Mouse (Mus musculus): ENCODE data around the gene Tjp2. TPM values are rescaled to one million over a fixed set of nuclear protein-coding genes. Genes with fewer than 3 reads are reported as not detected.

Tjp2 gene
- total and polyA plus RNA-seq, 3 experiments = 7.9 to 19.2 (median 16.1) TPM

- intact Hi-C loops (cut with DNase I) = no loop called here
- Histone ChIP-seq H3K79me2 (replicated peaks; ENCODE audit: control insufficient read depth, insufficient read depth, low read length) (no peaks in the 10 kb centered on the region), H3K9ac (ENCODE audit: low read depth, low read length) (no peak overlapping the region), H3K27me3 (ENCODE audit: control insufficient read depth, insufficient read depth, low read length) (no peaks in the 10 kb centered on the region), H3K4me1 (ENCODE audit: control insufficient read depth, insufficient read depth, low read length) (peaks cover 1% of the 10 kb centered on the region; the same call in 1 of the 2 replicates), H3K27ac (no peak overlapping the region), H3K4me3 (no peak overlapping the region), H3K36me3 (ENCODE audit: control insufficient read depth, insufficient read depth, low read length) (no peaks in the 10 kb centered on the region)
- no peak for DNase-seq
- TF ChIP-seq CTCF (IDR thresholded peaks at IDR 0.05) = no peak
- TF ChIP-seq EP300 (IDR thresholded peaks at IDR 0.05; ENCODE audit: insufficient read depth, low read depth, low read length) = no peak
- no peak for TF ChIP-seq POLR2A (IDR thresholded peaks at IDR 0.05; ENCODE audit: insufficient read depth, low read depth, low read length)
- 83% methylated on average over 7 of the region's 7 CpGs for WGBS
Observed at GRCm38 (mm10) chr19:24076536-24076935, 148.3 kb downstream of the Tjp2 start.

GRCm38 (mm10) chr19:24075927-24076326 lies 148.9 kb downstream of the Tjp2 start:
- peaks cover 1% of the 10 kb centered on the region; the same call in 1 of the 2 replicates for H3K4me1 ChIP-seq (ENCODE audit: control insufficient read depth, insufficient read depth, low read length)
- WGBS = 68% methylated on average over 8 of the region's 8 CpGs
- DNase-seq = no peak
- H3K27me3 ChIP-seq (ENCODE audit: control insufficient read depth, insufficient read depth, low read length) = no peaks in the 10 kb centered on the region
- H3K27ac ChIP-seq = no peak overlapping the region
- no peak overlapping the region for H3K9ac ChIP-seq (ENCODE audit: low read depth, low read length)
- no peaks in the 10 kb centered on the region for H3K79me2 ChIP-seq (replicated peaks; ENCODE audit: control insufficient read depth, insufficient read depth, low read length)
- H3K36me3 ChIP-seq (ENCODE audit: control insufficient read depth, insufficient read depth, low read length) = no peaks in the 10 kb centered on the region
- TF ChIP-seq POLR2A (IDR thresholded peaks at IDR 0.05; ENCODE audit: insufficient read depth, low read depth, low read length) (no peak), EP300 (IDR thresholded peaks at IDR 0.05; ENCODE audit: insufficient read depth, low read depth, low read length) (no peak), CTCF (IDR thresholded peaks at IDR 0.05) (no peak)
- intact Hi-C loops (cut with DNase I) = no loop called here
- H3K4me3 ChIP-seq = no peak overlapping the region

DNA sequence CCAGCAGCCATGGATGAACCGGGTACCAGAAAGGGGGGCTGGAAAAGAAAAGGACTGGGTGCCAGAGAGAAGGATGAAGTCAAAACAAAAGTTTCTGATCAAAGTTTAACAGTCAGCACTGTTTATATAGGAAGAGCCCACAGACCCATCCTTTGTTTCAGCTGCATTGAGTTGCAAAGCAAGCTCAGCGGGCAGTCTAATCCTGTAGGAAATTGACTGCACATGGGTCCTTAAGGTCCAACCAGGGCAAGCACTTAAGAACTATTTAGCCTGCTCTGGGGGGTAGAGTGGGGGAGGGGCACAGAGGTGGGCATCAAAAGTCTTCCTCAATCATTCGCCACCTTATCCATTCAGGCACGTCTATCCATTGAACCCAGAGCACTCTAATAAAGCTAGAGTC lies 151.7 kb downstream of the Tjp2 start:
- DNase-seq = no peak
- H3K4me1 ChIP-seq (ENCODE audit: control insufficient read depth, insufficient read depth, low read length) = no peaks in the 10 kb centered on the region
- no peaks in the 10 kb centered on the region for H3K36me3 ChIP-seq (ENCODE audit: control insufficient read depth, insufficient read depth, low read length)
- TF ChIP-seq EP300 (IDR thresholded peaks at IDR 0.05; ENCODE audit: insufficient read depth, low read depth, low read length) (no peak), CTCF (IDR thresholded peaks at IDR 0.05) (no peak), POLR2A (IDR thresholded peaks at IDR 0.05; ENCODE audit: insufficient read depth, low read depth, low read length) (no peak)
- H3K27ac ChIP-seq = no peak overlapping the region
- no peak overlapping the region for H3K9ac ChIP-seq (ENCODE audit: low read depth, low read length)
- WGBS = 83% methylated on average over 4 of the region's 4 CpGs
- H3K27me3 ChIP-seq (ENCODE audit: control insufficient read depth, insufficient read depth, low read length) = no peaks in the 10 kb centered on the region
- intact Hi-C loops (cut with DNase I) = no loop called here
- no peaks in the 10 kb centered on the region for H3K79me2 ChIP-seq (replicated peaks; ENCODE audit: control insufficient read depth, insufficient read depth, low read length)
- no peak overlapping the region for H3K4me3 ChIP-seq

DNA sequence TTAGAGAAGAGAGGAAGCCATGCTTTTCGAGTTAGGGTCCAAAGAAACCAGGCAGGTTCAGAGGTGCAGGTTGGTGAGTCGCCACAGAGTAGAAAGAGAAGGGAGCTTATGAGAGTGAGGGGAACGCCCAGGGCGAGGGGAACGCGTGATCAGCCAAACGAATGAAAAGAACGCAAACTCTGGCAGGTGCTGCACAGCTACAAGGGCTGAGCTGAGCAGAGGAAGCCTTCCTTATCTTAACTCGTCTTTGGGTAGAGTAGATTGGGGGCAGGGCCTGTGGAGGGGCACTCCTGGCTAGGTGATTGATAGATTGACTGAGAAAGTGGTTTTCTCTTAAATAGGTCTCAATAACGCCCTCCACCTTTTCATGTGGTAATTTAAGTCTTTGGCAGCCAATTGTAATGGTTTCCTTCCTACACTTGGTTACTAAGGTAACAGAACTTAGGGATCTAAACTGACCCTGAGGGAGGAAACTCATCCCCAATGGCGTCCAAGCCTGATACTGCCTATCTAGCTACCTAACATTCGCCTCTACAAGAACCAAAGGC lies 160.4 kb downstream of the Tjp2 start:
- intact Hi-C loops (cut with DNase I) = no loop called here
- H3K27me3 ChIP-seq (ENCODE audit: control insufficient read depth, insufficient read depth, low read length) = no peaks in the 10 kb centered on the region
- TF ChIP-seq EP300 (IDR thresholded peaks at IDR 0.05; ENCODE audit: insufficient read depth, low read depth, low read length) = no peak
- TF ChIP-seq POLR2A (IDR thresholded peaks at IDR 0.05; ENCODE audit: insufficient read depth, low read depth, low read length) = no peak
- no peak for TF ChIP-seq CTCF (IDR thresholded peaks at IDR 0.05)
- no peak overlapping the region for H3K9ac ChIP-seq (ENCODE audit: low read depth, low read length)
- no peaks in the 10 kb centered on the region for H3K36me3 ChIP-seq (ENCODE audit: control insufficient read depth, insufficient read depth, low read length)
- no peaks in the 10 kb centered on the region for H3K79me2 ChIP-seq (replicated peaks; ENCODE audit: control insufficient read depth, insufficient read depth, low read length)
- no peak for DNase-seq
- WGBS = 57% methylated on average over 12 of the region's 12 CpGs
- no peak overlapping the region for H3K4me3 ChIP-seq
- no peak overlapping the region for H3K27ac ChIP-seq
- H3K4me1 ChIP-seq (ENCODE audit: control insufficient read depth, insufficient read depth, low read length) = no peaks in the 10 kb centered on the region

GRCm38 (mm10) chr19:24063585-24063984 lies 161.2 kb downstream of the Tjp2 start:
- TF ChIP-seq EP300 (IDR thresholded peaks at IDR 0.05; ENCODE audit: insufficient read depth, low read depth, low read length) (no peak), CTCF (IDR thresholded peaks at IDR 0.05) (no peak), POLR2A (IDR thresholded peaks at IDR 0.05; ENCODE audit: insufficient read depth, low read depth, low read length) (no peak)
- WGBS = 79% methylated on average over 4 of the region's 4 CpGs
- intact Hi-C loops (cut with DNase I) = no loop called here
- DNase-seq = no peak
- Histone ChIP-seq H3K4me3 (no peak overlapping the region), H3K4me1 (ENCODE audit: control insufficient read depth, insufficient read depth, low read length) (no peaks in the 10 kb centered on the region; the same call in 1 of the 2 replicates), H3K27me3 (ENCODE audit: control insufficient read depth, insufficient read depth, low read length) (no peaks in the 10 kb centered on the region), H3K79me2 (replicated peaks; ENCODE audit: control insufficient read depth, insufficient read depth, low read length) (no peaks in the 10 kb centered on the region), H3K36me3 (ENCODE audit: control insufficient read depth, insufficient read depth, low read length) (no peaks in the 10 kb centered on the region), H3K9ac (ENCODE audit: low read depth, low read length) (no peak overlapping the region), H3K27ac (no peak overlapping the region)

GRCm38 (mm10) chr19:24058851-24059250 lies 166.0 kb downstream of the Tjp2 start:
- TF ChIP-seq EP300 (IDR thresholded peaks at IDR 0.05; ENCODE audit: insufficient read depth, low read depth, low read length) (no peak), CTCF (IDR thresholded peaks at IDR 0.05) (no peak), POLR2A (IDR thresholded peaks at IDR 0.05; ENCODE audit: insufficient read depth, low read depth, low read length) (no peak)
- H3K4me3 ChIP-seq = no peak overlapping the region
- H3K27me3 ChIP-seq (ENCODE audit: control insufficient read depth, insufficient read depth, low read length) = no peaks in the 10 kb centered on the region
- intact Hi-C loops (cut with DNase I) = loop anchor here (5.0 kb wide), 1 partner anchor 87 kb away; no protein-coding TSS in a partner anchor
- DNase-seq = no peak
- H3K36me3 ChIP-seq (ENCODE audit: control insufficient read depth, insufficient read depth, low read length) = peaks cover 2% of the 10 kb centered on the region; the same call in 1 of the 2 replicates
- H3K4me1 ChIP-seq (ENCODE audit: control insufficient read depth, insufficient read depth, low read length) = peaks cover 5% of the 10 kb centered on the region
- WGBS = 55% methylated on average over 8 of the region's 8 CpGs
- H3K9ac ChIP-seq (ENCODE audit: low read depth, low read length) = no peak overlapping the region
- H3K27ac ChIP-seq = peak overlapping the region; percentile 82
- no peaks in the 10 kb centered on the region for H3K79me2 ChIP-seq (replicated peaks; ENCODE audit: control insufficient read depth, insufficient read depth, low read length)

All from heart, adult 2 months (tissue).